ENCODE assay signal across 23 mouse cellular contexts in genomic region chr5:65776166-65776565, GRCm38 (mm10). TPM values are rescaled to one million over a fixed set of nuclear protein-coding genes. Genes with fewer than 3 reads are reported as not detected.
A peak's percentile ranks its signal among the peaks of the same experiment; 100 is the strongest.
DNase-seq lines count a peak whose midpoint lies in the region; ATAC-seq and TF ChIP-seq lines count a peak whose summit lies in the region.
"Had no signal": no experiment of that assay in that cellular context is flagged by ENCODE, and none has a peak within 500 bp of the region (broad histone marks: within the 10 kb centered on the region; RNA-seq: fewer than 3 reads in every experiment).

No protein-coding gene starts in this region.

- no peak overlapping the region for H3K9ac ChIP-seq in lung, postnatal 0 days (replicated peaks; ENCODE audit: low read depth)
- H3K9ac ChIP-seq: embryonic facial prominence, embryonic 12.5 days; embryonic facial prominence, embryonic 15.5 days; forebrain, postnatal 0 days; hindbrain, embryonic 12.5 days; hindbrain, embryonic 15.5 days had no signal

- WGBS in lung, postnatal 0 days, result 86% methylated on average over 4 of the region's 4 CpGs
- WGBS in embryonic facial prominence, embryonic 10.5 days, result 83% methylated on average over 4 of the region's 4 CpGs

- no peak overlapping the region for H3K4me3 ChIP-seq in lung, postnatal 0 days (ENCODE audit: low read depth, low read length)
- no peak overlapping the region for H3K4me3 ChIP-seq in embryonic facial prominence, embryonic 10.5 days
- H3K4me3 ChIP-seq: embryonic facial prominence, embryonic 12.5 days; embryonic facial prominence, embryonic 15.5 days; gastrocnemius, adult 2 months; heart, adult 2 months; hindbrain, embryonic 12.5 days; hindbrain, embryonic 15.5 days had no signal

- no peak for TF ChIP-seq CTCF in lung, postnatal 0 days (IDR thresholded peaks at IDR 0.05)

- peak; percentile 58 for ATAC-seq in lung, postnatal 0 days
- ATAC-seq: forebrain, embryonic 14.5 days; forebrain, postnatal 0 days had no signal

- 0 out of 2 replicates have a peak, but pooled peaks cover 3% of the 10 kb centered on the region for H3K36me3 ChIP-seq in lung, postnatal 0 days (ENCODE audit: insufficient read depth, low read length)
- H3K36me3 ChIP-seq in embryonic facial prominence, embryonic 10.5 days (replicated peaks), result peaks cover 90% of the 10 kb centered on the region

- no peaks in the 10 kb centered on the region for H3K4me1 ChIP-seq in lung, postnatal 0 days (ENCODE audit: insufficient read depth, low read depth, low read length)
- H3K4me1 ChIP-seq in embryonic facial prominence, embryonic 10.5 days, result no peaks in the 10 kb centered on the region
- H3K4me1 ChIP-seq: embryonic facial prominence, embryonic 12.5 days; embryonic facial prominence, embryonic 15.5 days; hindbrain, embryonic 12.5 days; hindbrain, embryonic 15.5 days had no signal

- DNase-seq in lung, postnatal 0 days (ENCODE audit: low spot score), result peak; percentile 39
- no peak for DNase-seq in lung, postnatal 10 days
- peak; percentile 30 for DNase-seq in testis, postnatal 10 days (ENCODE audit: low spot score)
- DNase-seq in testis, postnatal 14 days (ENCODE audit: low spot score), result no peak
- peak; percentile 32 for DNase-seq in ES-CJ7 (ENCODE audit: low read depth, low spot score)
- peak; percentile 4 for DNase-seq in embryonic facial prominence, embryonic 10.5 days (ENCODE audit: low spot score)
- no peak for DNase-seq in layer of hippocampus, postnatal 10 days (ENCODE audit: low spot score in 2 of 2)
- no peak for DNase-seq in cerebellum, adult 11 months
- DNase-seq: adrenal gland, adult 2 months; adrenal gland, postnatal 14 days; cerebellum, adult 11-12 months; cerebellum, adult 8-10 months; cerebellum, postnatal 14 days; forebrain, postnatal 0 days; gastrocnemius, adult 2 months; gastrocnemius, postnatal 14 days; heart, adult 2 months had no signal

- TF ChIP-seq EP300 in lung, postnatal 0 days (IDR thresholded peaks at IDR 0.05), result no peak

- no peaks in the 10 kb centered on the region for H3K9me3 ChIP-seq in lung, postnatal 0 days (ENCODE audit: low read length)
- H3K9me3 ChIP-seq in embryonic facial prominence, embryonic 10.5 days, result no peaks in the 10 kb centered on the region
- H3K9me3 ChIP-seq: embryonic facial prominence, embryonic 12.5 days; embryonic facial prominence, embryonic 15.5 days; hindbrain, embryonic 12.5 days; hindbrain, embryonic 15.5 days had no signal

- no peak overlapping the region for H3K4me2 ChIP-seq in lung, postnatal 0 days (replicated peaks; ENCODE audit: low read depth, low read length)
- H3K4me2 ChIP-seq: embryonic facial prominence, embryonic 12.5 days; embryonic facial prominence, embryonic 15.5 days; heart, embryonic 11.5 days; hindbrain, embryonic 12.5 days; hindbrain, embryonic 15.5 days had no signal

- peak overlapping the region; percentile 47; the same call in 1 of the 2 replicates for H3K27ac ChIP-seq in lung, postnatal 0 days (ENCODE audit: low read length)
- no peak overlapping the region for H3K27ac ChIP-seq in embryonic facial prominence, embryonic 10.5 days (replicated peaks)
- H3K27ac ChIP-seq: embryonic facial prominence, embryonic 12.5 days; embryonic facial prominence, embryonic 15.5 days; gastrocnemius, adult 2 months; heart, adult 2 months; hindbrain, embryonic 12.5 days; hindbrain, embryonic 15.5 days had no signal

- H3K27me3 ChIP-seq in lung, postnatal 0 days (replicated peaks; ENCODE audit: insufficient read depth, low read length), result no peaks in the 10 kb centered on the region
- no peaks in the 10 kb centered on the region for H3K27me3 ChIP-seq in embryonic facial prominence, embryonic 10.5 days (replicated peaks; ENCODE audit: low read depth, poor library complexity, severe bottlenecking)
- H3K27me3 ChIP-seq: embryonic facial prominence, embryonic 12.5 days; embryonic facial prominence, embryonic 15.5 days; hindbrain, embryonic 12.5 days; hindbrain, embryonic 15.5 days had no signal

RNA-seq across cellular contexts. Expression of gene N4bp2, which starts 12.8 kb away (rescaled TPM):
- polyA plus RNA-seq in lung, postnatal 0 days (2015; fragmentation: Nextera tagmentation; extraction: Ambion mirVana), result 7.0 and 7.5 TPM in 2 replicates
- polyA plus RNA-seq in embryonic facial prominence, embryonic 10.5 days (2016; fragmentation: Nextera tagmentation; extraction: Ambion mirVana), result 37.0 and 37.5 TPM in 2 replicates
- total RNA-seq in layer of hippocampus, postnatal 10 days (2021), result 10 to 100 TPM; 19.3 to 20.1 TPM

Comparison
In these comparisons a context has a peak if more than half of its experiments do, and no peak if none do; other contexts are left out.
1. DNase-seq: peak in lung, postnatal 0 days (single experiment), testis, postnatal 10 days (single experiment), ES-CJ7 (single experiment) and embryonic facial prominence, embryonic 10.5 days (single experiment); none in lung, postnatal 10 days (single experiment), testis, postnatal 14 days (single experiment), layer of hippocampus, postnatal 10 days (0 of 2) and cerebellum, adult 11 months (single experiment).